Mouse (Mus musculus) lung, embryonic 15.5 days (tissue): Measurements from ENCODE around the gene Sdsl. TPM values are rescaled to one million over a fixed set of nuclear protein-coding genes. Genes with fewer than 3 reads are reported as not detected.
"Not testable (repeated sequence)": the region's sequence is repeated elsewhere in the genome, so short reads cannot be mapped to it uniquely, and the experiment has no call there.

ENCODE experiments used
- ATAC-seq: fragments of 200-750 bp; cut with Nextera tagmentation; 2 replicates; pipeline ENCODE4 v1.8.0; 2017; ENCODE audit warnings: moderate number of reproducible peaks, borderline replicate concordance; ENCODE audit not compliant: low FRiP score, low TSS enrichment; ENCODE audit errors: extremely low read depth
- H3K27ac ChIP-seq: fragments of 300-500 bp; sonication (generic); 2 replicates; pipeline ENCODE4 v1.5.1; 2015; ENCODE audit warnings: moderate library complexity, mild to moderate bottlenecking, inconsistent platforms
- H3K27me3 ChIP-seq: fragments of 300-500 bp; sonication (generic); 2 replicates; pipeline ENCODE4 v1.6.1; 2015; ENCODE audit warnings: inconsistent platforms
- H3K36me3 ChIP-seq: fragments of 300-500 bp; sonication (generic); 2 replicates; pipeline ENCODE4 v1.6.1; 2015; ENCODE audit warnings: inconsistent platforms
- H3K4me1 ChIP-seq: fragments of 300-500 bp; sonication (generic); 2 replicates; pipeline ENCODE4 v1.6.1; 2015; ENCODE audit warnings: inconsistent platforms
- H3K4me2 ChIP-seq: fragments of 300-500 bp; sonication (generic); 2 replicates; pipeline ENCODE4 v1.6.1; 2015; ENCODE audit warnings: inconsistent platforms, mild to moderate bottlenecking, moderate library complexity
- H3K4me3 ChIP-seq: fragments of 300-500 bp; sonication (generic); 2 replicates; pipeline ENCODE4 v1.5.1; 2015; ENCODE audit warnings: mild to moderate bottlenecking, inconsistent platforms
- H3K9ac ChIP-seq: fragments of 300-500 bp; sonication (generic); 2 replicates; pipeline ENCODE4 v1.6.1; 2015; ENCODE audit warnings: inconsistent platforms
- H3K9me3 ChIP-seq: fragments of 300-500 bp; sonication (generic); 2 replicates; pipeline ENCODE4 v1.6.1; 2016; ENCODE audit warnings: inconsistent platforms
- WGBS: fragments of 180-500 bp; shearing (Covaris S2); methylation state at CpG from one replicate; pipeline ENCODE4 v1.1.7; 2015; 5-methylcytosine and 5-hydroxymethylcytosine counted together
- polyA plus RNA-seq: library from polyadenylated mRNA; unstranded; fragments of >200 nt; fragmentation: Nextera tagmentation; extraction: Ambion mirVana; gene quantifications from 2 replicates; pipeline ENCODE4 v1.2.1, GENCODE M21; 2015

Gene Sdsl
- polyA plus RNA-seq, 1 experiment from 2014 or later, result 7.3 TPM

DNA sequence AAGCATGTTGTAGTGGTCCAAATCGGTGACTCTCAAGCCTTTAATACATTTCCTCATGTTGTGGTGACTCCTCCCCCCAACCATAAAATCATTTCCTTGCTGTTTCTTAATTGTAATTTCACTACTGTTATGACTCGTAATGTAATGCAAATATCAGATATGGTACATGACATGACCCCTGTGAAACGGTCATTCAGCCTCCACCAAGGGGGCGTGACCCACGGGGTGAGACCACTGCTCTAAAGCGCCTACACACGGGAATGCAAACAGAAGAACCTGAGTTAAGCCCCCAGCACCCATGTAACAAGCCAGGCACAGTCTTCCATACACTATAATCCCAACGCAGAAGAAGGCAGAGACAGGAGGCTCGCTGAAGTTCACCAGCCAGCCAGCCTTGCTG lies 33.2 kb upstream of the Sdsl start:
- WGBS, result 64% methylated on average over 9 of the region's 9 CpGs
- Histone ChIP-seq H3K4me3 (no peak overlapping the region), H3K9ac (no peak overlapping the region), H3K4me1 (peaks cover 34% of the 10 kb centered on the region), H3K4me2 (peak overlapping the region; percentile 16; the same call in 1 of the 2 replicates), H3K27me3 (no peaks in the 10 kb centered on the region), H3K9me3 (no peaks in the 10 kb centered on the region), H3K27ac (no peak overlapping the region), H3K36me3 (no peaks in the 10 kb centered on the region)
- ATAC-seq, result no peak

DNA sequence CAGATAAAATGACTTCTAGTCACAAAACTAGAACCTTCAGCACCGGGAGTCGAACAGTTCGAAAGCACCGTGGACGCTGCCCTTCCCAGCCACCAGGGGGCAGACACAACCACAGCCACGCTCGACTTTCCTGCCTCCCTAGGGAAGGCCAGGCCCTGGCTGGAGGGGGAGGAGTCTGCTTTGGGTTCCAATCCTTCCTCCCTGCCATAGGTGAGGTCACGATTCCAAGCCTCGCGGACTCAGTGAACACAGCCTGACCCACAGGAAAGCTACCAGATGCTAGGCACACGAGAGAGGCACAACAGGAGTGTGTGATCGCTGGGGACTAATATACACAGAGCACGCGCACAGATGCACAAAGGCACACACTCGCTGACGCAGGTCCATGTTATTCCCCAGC lies 32.8 kb upstream of the Sdsl start:
- ATAC-seq, result no peak
- H3K4me2 ChIP-seq, result peak overlapping the region; percentile 16
- H3K36me3 ChIP-seq, result no peaks in the 10 kb centered on the region
- H3K4me1 ChIP-seq, result peaks cover 30% of the 10 kb centered on the region
- no peaks in the 10 kb centered on the region for H3K9me3 ChIP-seq
- H3K27ac ChIP-seq, result no peak overlapping the region
- 17% methylated on average over 16 of the region's 16 CpGs for WGBS
- no peaks in the 10 kb centered on the region for H3K27me3 ChIP-seq
- H3K9ac ChIP-seq, result no peak overlapping the region
- no peak overlapping the region for H3K4me3 ChIP-seq

DNA sequence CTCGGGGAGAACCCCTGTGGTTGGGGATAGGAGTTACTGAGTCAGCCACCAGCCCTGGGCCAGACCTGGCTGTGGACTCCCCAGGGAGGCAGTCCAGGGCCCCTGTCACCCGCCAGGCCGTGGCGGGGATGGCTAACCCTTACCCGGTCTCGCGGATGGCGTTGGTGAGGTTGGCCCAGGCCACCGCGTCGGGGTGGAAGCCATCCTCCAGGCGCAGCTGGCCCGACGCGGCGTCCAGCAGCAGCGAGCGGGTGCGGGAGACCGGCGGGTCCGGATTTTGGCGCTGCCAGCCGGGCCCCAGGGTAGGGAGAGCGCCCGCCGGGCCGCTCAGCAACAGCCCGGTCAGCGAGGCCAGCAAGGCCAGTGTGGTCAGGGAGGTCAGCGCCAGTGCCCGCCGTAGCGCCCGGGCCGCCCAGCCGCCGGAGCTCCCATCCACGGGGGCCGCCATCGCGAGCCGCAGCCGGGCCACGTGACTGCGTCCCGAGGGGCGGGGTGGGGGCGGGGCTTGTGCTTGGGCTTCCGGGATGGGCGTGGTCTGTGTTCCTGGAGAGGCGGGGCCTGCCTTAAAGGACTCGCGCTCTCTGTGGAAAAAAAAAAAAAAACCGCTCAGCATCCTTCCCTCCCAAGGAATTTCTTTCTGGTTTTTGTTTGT lies 30.7 kb upstream of the Sdsl start, which contains the start of gene Plbd2:
Plbd2 (minus strand) TSS at position 482 of the 652 bp plus-strand sequence.
- Histone ChIP-seq H3K4me2 (peak within 1 kb of the TSS; percentile 92), H3K9ac (peak within 1 kb of the TSS; percentile 73), H3K4me1 (peaks cover 29% of the 10 kb centered on the region), H3K36me3 (no peaks in the 10 kb centered on the region), H3K27ac (no peak within 1 kb of the TSS), H3K9me3 (no peaks in the 10 kb centered on the region), H3K27me3 (no peaks in the 10 kb centered on the region), H3K4me3 (peak within 1 kb of the TSS; percentile 83)
- WGBS, result under 1% methylated on average over 55 of the region's 55 CpGs
- ATAC-seq, result peak; percentile 77

DNA sequence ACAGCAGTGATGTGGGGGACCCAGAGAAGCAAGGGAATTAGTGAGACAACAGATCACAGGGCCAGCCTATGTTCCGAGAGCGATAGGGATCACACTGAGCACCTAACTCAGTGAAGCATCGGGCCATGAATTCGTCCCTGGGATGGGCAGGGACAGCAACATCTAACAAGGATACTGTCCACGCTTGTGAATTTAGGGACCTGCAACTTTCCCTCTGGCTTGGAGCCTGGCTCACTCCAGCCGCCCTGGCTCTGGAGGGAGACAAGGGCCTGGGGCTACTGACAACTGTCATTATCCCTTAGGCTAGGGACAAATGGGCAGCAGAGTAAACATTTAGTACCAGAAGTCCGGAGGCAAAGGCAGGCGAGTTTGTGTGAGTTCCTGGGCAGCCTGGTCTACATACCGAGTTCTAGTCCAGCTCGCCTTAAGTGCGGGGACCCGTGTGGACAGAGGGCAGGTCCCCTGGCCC lies 30.1 kb upstream of the Sdsl start:
- 6% methylated on average over 12 of the region's 12 CpGs for WGBS
- Histone ChIP-seq H3K4me1 (peaks cover 29% of the 10 kb centered on the region), H3K9me3 (no peaks in the 10 kb centered on the region), H3K9ac (peak overlapping the region; percentile 73), H3K27ac (no peak overlapping the region), H3K27me3 (no peaks in the 10 kb centered on the region), H3K36me3 (no peaks in the 10 kb centered on the region), H3K4me2 (peak overlapping the region; percentile 92), H3K4me3 (peak overlapping the region; percentile 83)
- no peak for ATAC-seq

DNA sequence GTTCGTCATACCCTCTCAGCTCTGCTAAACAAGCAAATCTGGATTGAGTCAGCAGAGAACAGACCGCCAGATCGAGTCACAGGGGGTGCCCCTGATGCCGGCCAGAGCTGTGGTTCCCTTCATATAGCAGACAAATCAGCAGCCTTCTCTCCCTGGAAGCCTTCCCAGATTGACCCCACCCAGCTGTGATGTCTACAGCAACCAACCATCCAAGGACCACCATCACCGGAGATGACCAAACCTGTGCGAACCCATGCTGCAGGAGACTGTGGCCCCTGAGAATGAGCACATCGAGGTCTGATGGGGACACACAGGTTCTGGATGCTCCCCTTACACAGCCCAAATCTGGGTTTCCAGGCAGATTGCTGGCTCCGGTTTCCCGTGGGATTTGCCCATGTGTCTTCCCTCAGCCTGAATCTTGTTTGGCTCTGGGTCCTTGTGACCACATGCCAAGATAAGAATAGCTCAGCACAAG lies 29.6 kb upstream of the Sdsl start:
- no peaks in the 10 kb centered on the region for H3K36me3 ChIP-seq
- H3K9ac ChIP-seq, result peak overlapping the region; percentile 73
- H3K27ac ChIP-seq, result no peak overlapping the region
- peak overlapping the region; percentile 92 for H3K4me2 ChIP-seq
- H3K4me3 ChIP-seq, result peak overlapping the region; percentile 83
- no peak for ATAC-seq
- H3K9me3 ChIP-seq, result no peaks in the 10 kb centered on the region
- no peaks in the 10 kb centered on the region for H3K27me3 ChIP-seq
- peaks cover 26% of the 10 kb centered on the region for H3K4me1 ChIP-seq
- 58% methylated on average over 9 of the region's 9 CpGs for WGBS

DNA sequence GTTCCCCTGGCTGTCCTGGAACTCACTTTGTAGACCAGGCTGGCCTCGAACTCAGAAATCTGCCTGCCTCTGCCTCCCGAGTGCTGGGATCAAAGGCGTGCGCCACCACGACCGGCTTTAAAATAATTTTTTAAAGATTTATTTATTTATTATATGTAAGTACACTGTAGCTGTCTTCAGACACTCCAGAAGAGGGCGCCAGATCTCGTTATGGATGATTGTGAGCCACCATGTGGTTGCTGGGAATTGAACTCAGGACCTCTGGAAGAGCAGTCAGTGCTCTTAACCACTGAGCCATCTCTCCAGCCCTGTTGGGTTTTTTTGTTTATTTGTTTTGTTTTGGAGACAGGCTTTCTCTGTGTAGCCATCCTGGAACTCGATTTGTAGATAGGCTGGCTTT lies 28.0 kb upstream of the Sdsl start:
- not testable (repeated sequence) for H3K27me3 ChIP-seq, H3K4me3 ChIP-seq, H3K27ac ChIP-seq, H3K9ac ChIP-seq, H3K9me3 ChIP-seq, H3K36me3 ChIP-seq, ATAC-seq, H3K4me2 ChIP-seq
- H3K4me1 ChIP-seq, result peaks cover 19% of the 10 kb centered on the region
- WGBS, result 83% methylated on average over 9 of the region's 9 CpGs

DNA sequence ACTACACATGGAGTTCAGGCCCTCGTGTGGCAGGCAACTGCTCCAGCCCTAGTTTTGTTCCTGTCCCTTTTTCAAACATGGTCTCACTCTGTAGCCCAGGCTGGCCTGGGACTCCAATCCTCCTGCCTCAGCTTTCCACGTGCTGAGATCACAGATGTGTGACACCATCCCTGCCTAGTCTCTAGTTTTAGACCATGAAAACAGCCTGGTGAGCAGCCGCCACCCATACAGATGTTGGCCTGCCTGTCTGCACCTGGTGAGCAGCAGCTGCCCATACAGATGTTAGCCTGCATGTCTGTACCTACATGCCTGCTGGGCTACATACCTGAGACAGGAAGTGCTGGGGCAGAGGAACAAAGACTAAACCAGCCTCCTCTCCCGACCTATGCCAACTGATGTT lies 26.6 kb upstream of the Sdsl start:
- 78% methylated on average over 4 of the region's 4 CpGs for WGBS
- no peaks in the 10 kb centered on the region for H3K36me3 ChIP-seq
- H3K9ac ChIP-seq, result no peak overlapping the region
- no peak for ATAC-seq
- H3K27ac ChIP-seq, result no peak overlapping the region
- no peaks in the 10 kb centered on the region for H3K9me3 ChIP-seq
- H3K27me3 ChIP-seq, result no peaks in the 10 kb centered on the region
- no peak overlapping the region for H3K4me2 ChIP-seq
- no peak overlapping the region for H3K4me3 ChIP-seq
- peaks cover 17% of the 10 kb centered on the region for H3K4me1 ChIP-seq

DNA sequence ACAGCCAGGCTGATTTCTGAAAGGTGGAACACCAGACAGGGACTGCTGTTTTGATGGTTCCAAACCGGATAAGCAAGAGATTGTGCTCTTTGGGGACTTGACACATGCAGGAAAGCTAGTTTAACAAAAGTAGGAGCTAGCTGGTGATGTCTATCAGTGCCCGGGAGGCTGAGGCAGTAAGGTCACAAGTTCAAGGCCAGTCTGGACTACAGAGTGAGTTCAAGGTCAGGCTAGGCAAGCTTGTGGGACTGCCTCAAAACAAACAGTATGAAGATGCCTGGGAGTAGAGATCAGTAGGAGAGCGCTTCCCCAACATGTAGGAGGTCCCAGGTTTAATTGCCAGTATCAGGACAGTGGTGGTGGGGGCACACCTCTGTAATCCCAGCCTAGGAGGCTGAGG lies 24.5 kb upstream of the Sdsl start:
- no peak overlapping the region for H3K4me3 ChIP-seq
- no peak overlapping the region for H3K27ac ChIP-seq
- 0 out of 2 replicates have a peak, but pooled peaks cover 6% of the 10 kb centered on the region for H3K36me3 ChIP-seq
- H3K4me2 ChIP-seq, result no peak overlapping the region
- H3K27me3 ChIP-seq, result no peaks in the 10 kb centered on the region
- H3K9me3 ChIP-seq, result no peaks in the 10 kb centered on the region
- H3K9ac ChIP-seq, result no peak overlapping the region
- H3K4me1 ChIP-seq, result peaks cover 6% of the 10 kb centered on the region
- ATAC-seq, result no peak
- 88% methylated on average over 3 of the region's 3 CpGs for WGBS

DNA sequence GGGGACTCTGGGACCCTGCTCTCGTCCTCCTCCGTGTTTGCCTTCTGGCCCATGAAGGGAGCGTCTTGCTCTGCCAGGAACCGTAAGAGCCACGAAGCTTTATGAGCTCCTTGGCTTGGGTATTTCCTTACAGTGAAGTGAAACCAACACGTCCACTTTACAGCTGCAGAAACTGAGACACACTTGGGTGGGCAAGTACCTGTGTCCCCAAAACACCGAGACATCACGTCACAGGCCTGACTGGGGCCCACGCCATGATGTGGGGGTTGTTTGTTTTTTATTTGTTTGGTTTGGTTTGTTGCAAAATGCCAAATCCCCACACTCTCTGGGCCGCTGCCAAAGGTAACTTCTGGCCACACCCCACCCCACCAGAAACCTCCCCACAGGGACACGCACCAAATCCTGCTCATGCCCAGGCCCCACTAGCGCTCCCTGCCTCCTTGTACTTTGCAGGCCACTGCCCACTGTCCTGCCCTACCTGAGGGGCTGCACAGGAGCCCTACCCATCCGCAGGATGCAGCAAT lies 23.2 kb upstream of the Sdsl start:
- Histone ChIP-seq H3K9ac (no peak overlapping the region), H3K4me1 (no peaks in the 10 kb centered on the region), H3K36me3 (0 out of 2 replicates have a peak, but pooled peaks cover 6% of the 10 kb centered on the region), H3K4me2 (no peak overlapping the region), H3K9me3 (no peaks in the 10 kb centered on the region), H3K27me3 (no peaks in the 10 kb centered on the region), H3K27ac (no peak overlapping the region), H3K4me3 (no peak overlapping the region)
- WGBS, result 88% methylated on average over 13 of the region's 13 CpGs
- no peak for ATAC-seq

DNA sequence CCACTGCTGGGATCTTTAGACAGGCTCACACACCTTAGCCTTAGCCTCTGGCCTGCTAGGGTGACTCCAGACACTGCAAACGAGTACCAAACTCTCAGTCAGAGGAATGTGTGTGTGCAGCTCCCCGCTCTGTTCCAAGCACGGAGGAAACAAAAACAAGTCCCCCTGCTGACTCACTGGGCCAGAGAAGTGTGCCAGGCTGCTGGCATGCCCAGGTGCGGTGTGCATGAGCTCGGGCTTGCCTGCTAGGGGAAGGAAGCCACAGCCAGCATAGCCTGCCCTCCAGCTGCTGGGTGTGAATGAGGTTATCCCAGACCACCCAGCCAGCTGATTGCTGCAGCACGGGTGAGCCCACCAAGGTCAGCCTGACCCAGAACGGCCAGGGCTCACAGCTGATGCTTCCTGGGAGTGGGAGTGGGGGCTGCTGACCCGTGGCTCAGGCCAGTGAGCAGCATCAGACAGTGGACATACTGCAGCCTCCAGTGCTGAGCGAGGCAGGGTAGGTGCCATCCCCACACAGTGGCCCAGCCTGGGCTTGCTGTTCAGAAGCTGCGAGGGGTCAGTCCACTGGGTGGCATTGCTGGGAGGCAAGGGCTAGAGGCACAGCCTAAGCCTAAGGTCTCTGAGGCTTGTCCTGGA lies 22.6 kb upstream of the Sdsl start:
- H3K27me3 ChIP-seq, result no peaks in the 10 kb centered on the region
- no peak for ATAC-seq
- no peaks in the 10 kb centered on the region for H3K4me1 ChIP-seq
- H3K9ac ChIP-seq, result no peak overlapping the region
- no peaks in the 10 kb centered on the region for H3K9me3 ChIP-seq
- 69% methylated on average over 10 of the region's 10 CpGs for WGBS
- 0 out of 2 replicates have a peak, but pooled peaks cover 6% of the 10 kb centered on the region for H3K36me3 ChIP-seq
- H3K27ac ChIP-seq, result no peak overlapping the region
- H3K4me3 ChIP-seq, result no peak overlapping the region
- no peak overlapping the region for H3K4me2 ChIP-seq

DNA sequence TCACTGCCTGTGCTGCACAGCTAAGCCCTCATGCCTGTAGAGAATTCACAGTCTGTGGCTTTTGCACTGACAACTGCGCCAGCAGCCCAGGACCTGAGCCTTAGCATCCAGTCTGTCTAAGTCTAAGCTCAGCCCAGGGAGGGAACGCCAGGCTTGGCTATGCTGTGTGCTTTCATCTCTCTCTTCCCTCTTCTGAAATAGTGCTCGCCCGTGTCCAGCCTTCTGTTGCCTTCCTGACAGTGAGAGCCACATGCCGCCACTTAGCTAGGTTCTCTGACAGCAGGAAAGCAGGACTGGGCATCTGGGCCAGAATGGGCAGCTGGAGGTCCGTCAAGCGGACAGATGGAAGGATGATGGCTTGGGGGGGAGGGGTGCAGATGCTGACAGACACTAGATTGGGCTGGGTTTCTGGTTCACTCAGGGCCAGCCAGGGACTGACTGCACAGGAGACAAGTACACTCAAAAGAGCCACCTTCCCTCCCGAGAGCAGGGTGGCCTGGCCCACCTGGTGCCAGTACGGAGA lies 21.3 kb upstream of the Sdsl start:
- Histone ChIP-seq H3K27me3 (no peaks in the 10 kb centered on the region), H3K4me2 (no peak overlapping the region), H3K9me3 (no peaks in the 10 kb centered on the region), H3K4me3 (no peak overlapping the region), H3K4me1 (no peaks in the 10 kb centered on the region), H3K9ac (no peak overlapping the region), H3K36me3 (0 out of 2 replicates have a peak, but pooled peaks cover 6% of the 10 kb centered on the region), H3K27ac (no peak overlapping the region)
- ATAC-seq, result no peak
- WGBS, result 88% methylated on average over 9 of the region's 9 CpGs

DNA sequence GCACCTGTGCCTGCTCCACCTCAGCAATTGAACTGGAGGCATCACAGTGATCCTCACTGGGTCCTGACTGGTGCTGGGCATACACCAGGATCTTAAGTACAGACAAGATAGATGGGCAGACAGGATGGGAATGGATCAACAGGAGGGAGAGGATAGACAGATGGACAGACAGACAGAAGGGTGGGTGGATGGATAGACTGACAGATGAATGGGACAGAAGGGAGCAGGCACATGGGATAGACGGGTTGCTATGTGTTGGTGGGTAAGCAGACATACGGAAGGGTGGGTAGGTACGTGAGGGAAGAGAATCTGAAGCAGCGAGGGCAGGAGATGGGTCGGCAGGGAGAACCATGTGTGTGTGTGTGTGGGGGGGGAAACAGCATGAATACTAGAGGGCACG lies 20.8 kb upstream of the Sdsl start:
- Histone ChIP-seq H3K27me3 (no peaks in the 10 kb centered on the region), H3K27ac (no peak overlapping the region), H3K4me2 (no peak overlapping the region), H3K9me3 (no peaks in the 10 kb centered on the region), H3K4me3 (no peak overlapping the region), H3K4me1 (no peaks in the 10 kb centered on the region), H3K36me3 (0 out of 2 replicates have a peak, but pooled peaks cover 8% of the 10 kb centered on the region), H3K9ac (no peak overlapping the region)
- WGBS, result 87% methylated on average over 6 of the region's 6 CpGs
- ATAC-seq, result no peak
